Mouse (Mus musculus) lung, embryonic 16.5 days (tissue): ENCODE measurements around the gene Nfkb2. TPM values are rescaled to one million over a fixed set of nuclear protein-coding genes. Genes with fewer than 3 reads are reported as not detected.

Source experiments
- microRNA counts: library from miRNA; unstranded; fragments of <30 nt; microRNA quantifications from one replicate; lab custom pipeline; 2016
- microRNA-seq: library from miRNA; unstranded; fragments of <30 nt; microRNA quantifications from one replicate; pipeline ENCODE4, GENCODE M21; 2016
- polyA plus RNA-seq: library from polyadenylated mRNA; unstranded; fragments of >200 nt; fragmentation: Nextera tagmentation; extraction: Ambion mirVana; gene quantifications from 2 replicates; pipeline ENCODE4 v1.2.1, GENCODE M21; 2015

Gene Nfkb2
- polyA plus RNA-seq, 1 experiment from 2014 or later: 8.3 TPM

MicroRNAs encoded within 50 kb of the gene (microRNA counts, 519-probe panel; counts per million panel counts)
- 2,445 counts per million, percentile 43 among the panel's probes with 10 or more counts for microRNA mmu-miR-146b (lab: Ali Mortazavi, UCI)

Small RNAs within 50 kb of the gene (microRNA-seq; reads per million reads assigned to microRNA genes)
- gene Mir146b: not detected

Other genes starting within 250 kb of the Nfkb2 start
- 59.2 and 66.2 TPM in 2 replicates for gene Nolc1, start 228.5 kb upstream of the Nfkb2 start, polyA plus RNA-seq
- 0.10 TPM in 1 of 2 replicates, not detected in the other for gene Elovl3, start 172.4 kb upstream of the Nfkb2 start, polyA plus RNA-seq
- gene Pitx3, start 156.0 kb upstream of the Nfkb2 start, polyA plus RNA-seq: 0.55 TPM in 1 of 2 replicates, not detected in the other
- 45.5 and 47.2 TPM in 2 replicates for gene Gbf1, start 151.8 kb upstream of the Nfkb2 start, polyA plus RNA-seq
- gene Psd, start 22.8 kb downstream of the Nfkb2 start, polyA plus RNA-seq: 3.4 and 4.3 TPM in 2 replicates
- 12.0 and 13.3 TPM in 2 replicates for gene Fbxl15, start 23.9 kb downstream of the Nfkb2 start, polyA plus RNA-seq
- 144 and 153 TPM in 2 replicates for gene Cuedc2, start 34.4 kb downstream of the Nfkb2 start, polyA plus RNA-seq
- gene Mfsd13a, start 36.8 kb downstream of the Nfkb2 start, polyA plus RNA-seq: 10.4 and 11.4 TPM in 2 replicates
- gene 2310034G01Rik, start 46.0 kb downstream of the Nfkb2 start, polyA plus RNA-seq: 1.7 and 1.9 TPM in 2 replicates
- 132 and 137 TPM in 2 replicates for gene Actr1a, start 91.4 kb downstream of the Nfkb2 start, polyA plus RNA-seq
- gene Sufu, start 92.6 kb downstream of the Nfkb2 start, polyA plus RNA-seq: 28.1 and 33.8 TPM in 2 replicates
- 22.4 and 24.9 TPM in 2 replicates for gene Trim8, start 197.4 kb downstream of the Nfkb2 start, polyA plus RNA-seq